Mouse (Mus musculus) MEL (cell line): ENCODE measurements around the gene Fchsd2.

ENCODE experiments used
- CTCF ChIP-seq, 3 experiments: IDR thresholded peaks in 2 of 3; conservative IDR thresholded peaks in 1 of 3; 2 replicates each; pipeline ENCODE4 v1.5.1; 2011 to 2012; ENCODE audit warnings: low read length in 3 of 3, low read depth in 2 of 3, mild to moderate bottlenecking in 2 of 3, improper control_type of control experiment in 1 of 3, inconsistent platforms in 1 of 3, mixed read lengths in 1 of 3, moderate library complexity in 1 of 3; ENCODE audit not compliant: control insufficient read depth in 1 of 3, insufficient read depth in 1 of 3, poor library complexity in 1 of 3, severe bottlenecking in 1 of 3
- E2F4 ChIP-seq: IDR thresholded peaks from 2 replicates; pipeline ENCODE4 v1.6.1; 2011; ENCODE audit warnings: low read depth, low read length, improper control_type of control experiment, borderline replicate concordance
- EP300 ChIP-seq, 2 experiments: IDR thresholded peaks; 2 replicates each; pipeline ENCODE4 v1.6.1; 2011; ENCODE audit warnings: improper control_type of control experiment in 2 of 2, low read length in 2 of 2, low read depth in 1 of 2, mild to moderate bottlenecking in 1 of 2
- MAFK ChIP-seq: IDR thresholded peaks from 2 replicates; pipeline ENCODE4 v1.6.1; 2011; ENCODE audit warnings: low read depth, mild to moderate bottlenecking, low read length, improper control_type of control experiment, borderline replicate concordance
- NELFE ChIP-seq: IDR thresholded peaks from 2 replicates; pipeline ENCODE4 v1.6.1; 2011; ENCODE audit warnings: low read depth, low read length, improper control_type of control experiment
- POLR2A ChIP-seq, 2 experiments: IDR thresholded peaks; 2 replicates each; pipeline ENCODE4 v1.6.1; 2011 to 2012; ENCODE audit warnings: low read length in 2 of 2, mild to moderate bottlenecking in 2 of 2, control low read depth in 1 of 2, improper control_type of control experiment in 1 of 2, low read depth in 1 of 2, moderate library complexity in 1 of 2; ENCODE audit not compliant: control insufficient read depth in 1 of 2, insufficient read depth in 1 of 2, poor library complexity in 1 of 2
- POLR2AphosphoS2 ChIP-seq: IDR thresholded peaks from 2 replicates; pipeline ENCODE4 v1.6.1; 2011; ENCODE audit warnings: low read length, improper control_type of control experiment
- SMC3 ChIP-seq: IDR thresholded peaks from 2 replicates; pipeline ENCODE4 v1.6.1; 2011; ENCODE audit warnings: low read depth, low read length, improper control_type of control experiment
- TCF12 ChIP-seq: IDR thresholded peaks from 2 replicates; pipeline ENCODE4 v1.6.1; 2014; ENCODE audit warnings: low read depth, mild to moderate bottlenecking, inconsistent platforms, low read length, improper control_type of control experiment, moderate library complexity
- USF1 ChIP-seq: IDR thresholded peaks from 2 replicates; pipeline ENCODE4 v1.6.1; 2014; ENCODE audit warnings: low read depth, mild to moderate bottlenecking, inconsistent platforms, low read length, improper control_type of control experiment, moderate library complexity
- ZC3H11A ChIP-seq: IDR thresholded peaks from 2 replicates; pipeline ENCODE4 v1.6.1; 2012; ENCODE audit warnings: low read depth, mild to moderate bottlenecking, inconsistent platforms, low read length, improper control_type of control experiment

DNA sequence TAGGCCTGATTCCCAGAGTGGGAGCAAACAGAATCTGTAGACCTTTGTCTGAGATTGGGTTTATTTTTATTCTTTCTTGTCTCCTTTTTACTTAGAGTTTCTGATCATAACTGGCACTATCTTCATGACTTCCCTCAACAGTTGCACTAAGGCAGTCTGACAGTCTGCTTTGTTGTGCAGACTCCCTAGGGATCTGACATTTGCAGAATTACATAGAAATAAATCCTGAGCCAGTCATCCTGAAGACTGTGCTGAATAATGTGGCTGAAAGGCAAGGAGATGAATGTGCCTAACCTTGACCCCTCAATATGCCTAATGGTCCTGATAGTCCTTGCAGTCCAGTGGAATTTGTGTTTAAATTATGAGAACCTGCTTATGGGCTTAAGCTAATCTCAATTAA, 170.8 kb downstream of the Fchsd2 start:
- no peak for TF ChIP-seq CTCF (IDR thresholded peaks at IDR 0.05 in 2 of 3, conservative IDR thresholded peaks at IDR 0.05 in 1 of 3; ENCODE audit: control insufficient read depth in 1 of 3, insufficient read depth in 1 of 3, low read depth in 2 of 3, low read length in 3 of 3, poor library complexity in 1 of 3, severe bottlenecking in 1 of 3)
- no peak for TF ChIP-seq EP300 (IDR thresholded peaks at IDR 0.05; ENCODE audit: low read depth in 1 of 2, low read length in 2 of 2)
- TF ChIP-seq POLR2A (IDR thresholded peaks at IDR 0.05; ENCODE audit: control insufficient read depth in 1 of 2, insufficient read depth in 1 of 2, low read depth in 1 of 2, low read length in 2 of 2, poor library complexity in 1 of 2), result no peak
- TF ChIP-seq NELFE, result no peak
- TF ChIP-seq SMC3, result no peak
- TF ChIP-seq USF1, result no peak
- TF ChIP-seq E2F4, result no peak
- no peak for TF ChIP-seq MAFK
- TF ChIP-seq POLR2AphosphoS2, result no peak
- TF ChIP-seq ZC3H11A, result no peak
- TF ChIP-seq TCF12, result no peak
